Mouse (Mus musculus) right cerebral cortex, postnatal 10 days (tissue): ENCODE measurements around the gene Gm10037.
"Not testable (repeated sequence)": the region's sequence is repeated elsewhere in the genome, so short reads cannot be mapped to it uniquely, and the experiment has no call there.

ENCODE experiments used
- DNase-seq, 2 experiments: peaks; one replicate each; pipeline ENCODE4 v3.0.0; 2021; ENCODE audit warnings: low spot score in 2 of 2

The Gm10037 gene

DNA sequence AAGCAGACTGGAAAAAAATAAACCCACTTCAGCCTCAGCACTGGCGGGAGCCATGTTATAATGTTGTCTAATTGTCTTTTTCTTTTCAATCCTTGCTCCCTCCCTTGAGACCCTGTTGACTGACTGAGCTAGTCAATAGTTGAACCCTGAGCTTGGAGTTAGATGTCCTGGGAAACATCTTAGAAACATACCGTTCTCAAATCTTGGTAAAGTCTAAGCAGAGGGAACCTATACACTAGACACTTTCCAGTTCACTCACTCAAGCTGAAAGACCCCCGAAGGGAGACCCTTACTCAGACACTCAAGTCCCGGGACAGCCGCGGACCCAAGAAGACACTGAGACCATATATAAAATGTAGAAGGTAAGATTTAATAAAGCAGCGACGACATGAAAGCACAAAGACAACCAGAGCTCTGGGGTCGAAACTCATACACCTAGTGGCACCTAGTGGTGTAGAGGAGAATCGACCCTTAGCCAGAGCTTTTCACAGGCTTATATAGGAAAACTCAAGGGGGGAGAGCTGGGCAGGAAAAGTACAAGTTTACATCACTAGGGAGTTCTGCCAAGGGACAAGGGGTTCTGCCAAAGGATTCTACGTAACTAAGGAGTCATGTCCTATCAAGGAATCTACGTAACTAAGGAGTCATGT, 45.3 kb downstream of the Gm10037 start:
- not testable (repeated sequence) for DNase-seq

DNA sequence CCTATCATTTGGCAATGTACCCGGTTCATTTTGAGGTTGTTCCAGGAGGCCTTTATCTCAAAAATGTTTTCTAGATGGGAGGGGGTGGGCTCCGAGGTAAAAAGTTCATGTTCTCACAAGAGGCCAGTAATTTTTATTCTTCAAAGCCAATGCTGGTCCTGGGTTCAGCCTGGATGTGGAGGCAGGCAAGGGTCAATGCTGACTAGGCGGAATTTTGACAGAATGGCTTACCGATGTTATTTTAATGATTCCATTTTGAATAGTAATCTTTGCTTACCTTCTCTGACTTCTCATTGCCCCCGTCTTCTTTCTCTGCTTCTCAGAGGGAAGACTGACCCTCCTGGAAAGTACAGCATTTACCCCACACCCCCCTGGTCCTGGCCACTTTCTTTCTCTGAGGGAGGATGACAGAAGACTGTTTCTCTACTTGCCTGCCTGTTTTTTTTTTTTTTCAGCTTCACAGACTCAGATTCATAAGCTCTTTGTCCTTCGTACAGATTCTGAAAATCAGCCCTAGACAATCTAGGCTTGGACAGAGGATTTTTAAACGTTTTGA, 45.9 kb downstream of the Gm10037 start:
- no peak for DNase-seq

DNA sequence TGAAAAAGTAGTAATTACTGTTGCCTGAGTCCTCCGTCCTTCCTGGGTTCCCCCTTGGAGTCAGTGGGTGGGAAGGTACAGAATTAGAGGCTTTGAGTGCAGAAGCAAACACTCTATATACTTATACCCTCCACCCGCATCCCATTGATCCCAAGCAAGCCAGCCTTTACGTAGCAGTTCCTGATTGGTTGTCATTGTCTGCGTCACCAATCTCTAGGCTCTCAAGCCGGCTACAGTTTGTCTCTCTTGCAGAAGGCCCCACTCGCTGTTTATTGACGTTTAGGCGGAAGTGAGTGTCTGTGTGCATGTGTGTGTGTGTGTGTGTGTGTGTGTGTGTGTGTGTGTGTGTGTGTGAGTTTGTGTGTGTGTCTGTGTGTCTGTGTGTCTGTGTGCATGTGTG, 53.1 kb downstream of the Gm10037 start:
- no peak for DNase-seq
